Mouse (Mus musculus) MEL (cell line): ENCODE measurements around the gene Cmklr1. TPM values are rescaled to one million over a fixed set of nuclear protein-coding genes. Genes with fewer than 3 reads are reported as not detected.

Experiments used
- DNase-seq: peaks from one replicate; pipeline ENCODE4 v3.0.0; 2011; ENCODE audit warnings: low read depth, low spot score
- H3K27ac ChIP-seq: 2 replicates; pipeline ENCODE4 v1.5.1; 2012; ENCODE audit warnings: low read depth, mild to moderate bottlenecking, control low read depth, low read length, moderate library complexity; ENCODE audit not compliant: control insufficient read depth
- H3K27me3 ChIP-seq, 2 experiments: fragments of 150-350 bp in 1 of 2; sonication (generic) in 1 of 2; 2 replicates each; pipeline ENCODE4 v1.6.1; 2012; ENCODE audit warnings: low read length in 2 of 2, mild to moderate bottlenecking in 2 of 2, improper control_type of control experiment in 1 of 2, moderate library complexity in 1 of 2; ENCODE audit not compliant: insufficient read depth in 2 of 2, control insufficient read depth in 1 of 2
- H3K36me3 ChIP-seq, 2 experiments: 2 replicates each; pipeline ENCODE4 v1.6.1; 2012 to 2014; ENCODE audit warnings: low read length in 2 of 2, improper control_type of control experiment in 1 of 2, inconsistent platforms in 1 of 2, mild to moderate bottlenecking in 1 of 2; ENCODE audit not compliant: insufficient read depth in 2 of 2, control insufficient read depth in 1 of 2
- H3K4me1 ChIP-seq, 2 experiments: fragments of 150-350 bp in 1 of 2; sonication (generic) in 1 of 2; 2 replicates each; pipeline ENCODE4 v1.6.1; 2012; ENCODE audit warnings: low read length in 2 of 2, improper control_type of control experiment in 1 of 2, mild to moderate bottlenecking in 1 of 2; ENCODE audit not compliant: insufficient read depth in 2 of 2, control insufficient read depth in 1 of 2
- H3K4me3 ChIP-seq, 2 experiments: fragments of 150-350 bp in 1 of 2; sonication (generic) in 1 of 2; 2 replicates each; pipeline ENCODE4 v1.5.1; 2012; ENCODE audit warnings: low read depth in 2 of 2, low read length in 2 of 2, mild to moderate bottlenecking in 2 of 2, moderate library complexity in 2 of 2, control low read depth in 1 of 2, improper control_type of control experiment in 1 of 2; ENCODE audit not compliant: control insufficient read depth in 1 of 2, insufficient read depth in 1 of 2
- H3K79me2 ChIP-seq: 2 replicates; pipeline ENCODE4 v1.6.1; 2012; ENCODE audit warnings: mild to moderate bottlenecking, low read length, moderate library complexity; ENCODE audit not compliant: control insufficient read depth, poor library complexity, insufficient read depth
- H3K9ac ChIP-seq: 2 replicates; pipeline ENCODE4 v1.6.1; 2012; ENCODE audit warnings: low read depth, mild to moderate bottlenecking, control low read depth, low read length, moderate library complexity; ENCODE audit not compliant: control insufficient read depth, poor library complexity, severe bottlenecking
- H3K9me3 ChIP-seq: fragments of 150-350 bp; sonication (generic); replicated peaks from 2 replicates; pipeline ENCODE4 v1.6.1; 2012; ENCODE audit warnings: mild to moderate bottlenecking, low read length, improper control_type of control experiment, moderate library complexity; ENCODE audit not compliant: insufficient read depth
- BHLHE40 ChIP-seq: IDR thresholded peaks from 2 replicates; pipeline ENCODE4 v1.6.1; 2012; ENCODE audit warnings: low read depth, mild to moderate bottlenecking, inconsistent platforms, low read length, improper control_type of control experiment, borderline replicate concordance
- CHD1 ChIP-seq: IDR thresholded peaks from 2 replicates; pipeline ENCODE4 v1.6.1; 2012; ENCODE audit warnings: low read depth, mild to moderate bottlenecking, inconsistent platforms, low read length, improper control_type of control experiment
- CTCF ChIP-seq, 3 experiments: IDR thresholded peaks in 2 of 3; conservative IDR thresholded peaks in 1 of 3; 2 replicates each; pipeline ENCODE4 v1.5.1; 2011 to 2012; ENCODE audit warnings: low read length in 3 of 3, low read depth in 2 of 3, mild to moderate bottlenecking in 2 of 3, improper control_type of control experiment in 1 of 3, inconsistent platforms in 1 of 3, mixed read lengths in 1 of 3, moderate library complexity in 1 of 3; ENCODE audit not compliant: control insufficient read depth in 1 of 3, insufficient read depth in 1 of 3, poor library complexity in 1 of 3, severe bottlenecking in 1 of 3
- ELF1 ChIP-seq: IDR thresholded peaks from 2 replicates; pipeline ENCODE4 v1.6.1; 2014; ENCODE audit warnings: low read depth, mild to moderate bottlenecking, inconsistent platforms, low read length, improper control_type of control experiment, moderate library complexity
- EP300 ChIP-seq, 2 experiments: IDR thresholded peaks; 2 replicates each; pipeline ENCODE4 v1.6.1; 2011; ENCODE audit warnings: improper control_type of control experiment in 2 of 2, low read length in 2 of 2, low read depth in 1 of 2, mild to moderate bottlenecking in 1 of 2
- ETS1 ChIP-seq: IDR thresholded peaks from 2 replicates; pipeline ENCODE4 v1.6.1; 2012; ENCODE audit warnings: low read depth, mild to moderate bottlenecking, inconsistent platforms, low read length, improper control_type of control experiment, moderate library complexity
- GABPA ChIP-seq: IDR thresholded peaks from 2 replicates; pipeline ENCODE4 v1.6.1; 2012; ENCODE audit warnings: low read depth, mild to moderate bottlenecking, inconsistent platforms, low read length, improper control_type of control experiment, moderate library complexity
- HCFC1 ChIP-seq: IDR thresholded peaks from 2 replicates; pipeline ENCODE4 v1.6.1; 2012; ENCODE audit warnings: low read depth, mild to moderate bottlenecking, inconsistent platforms, low read length, improper control_type of control experiment, moderate library complexity
- MAFK ChIP-seq: IDR thresholded peaks from 2 replicates; pipeline ENCODE4 v1.6.1; 2011; ENCODE audit warnings: low read depth, mild to moderate bottlenecking, low read length, improper control_type of control experiment, borderline replicate concordance
- MAX ChIP-seq: IDR thresholded peaks from 2 replicates; pipeline ENCODE4 v1.6.1; 2011; ENCODE audit warnings: low read length, improper control_type of control experiment
- MAZ ChIP-seq: IDR thresholded peaks from 2 replicates; pipeline ENCODE4 v1.6.1; 2012; ENCODE audit warnings: low read depth, mild to moderate bottlenecking, inconsistent platforms, low read length, improper control_type of control experiment
- MXI1 ChIP-seq: IDR thresholded peaks from 2 replicates; pipeline ENCODE4 v1.6.1; 2011; ENCODE audit warnings: mild to moderate bottlenecking, low read depth, low read length, improper control_type of control experiment
- MYB ChIP-seq: IDR thresholded peaks from 2 replicates; pipeline ENCODE4 v1.6.1; 2011; ENCODE audit warnings: mild to moderate bottlenecking, low read depth, low read length, improper control_type of control experiment
- MYC ChIP-seq: IDR thresholded peaks from 2 replicates; pipeline ENCODE4 v1.6.1; 2011; ENCODE audit warnings: low read depth, mild to moderate bottlenecking, low read length, improper control_type of control experiment, moderate library complexity
- NELFE ChIP-seq: IDR thresholded peaks from 2 replicates; pipeline ENCODE4 v1.6.1; 2011; ENCODE audit warnings: low read depth, low read length, improper control_type of control experiment
- NRF1 ChIP-seq: IDR thresholded peaks from 2 replicates; pipeline ENCODE4 v1.6.1; 2014; ENCODE audit warnings: low read depth, mild to moderate bottlenecking, inconsistent platforms, low read length, improper control_type of control experiment, moderate library complexity; ENCODE audit not compliant: poor library complexity, insufficient read depth, severe bottlenecking
- POLR2A ChIP-seq, 2 experiments: IDR thresholded peaks; 2 replicates each; pipeline ENCODE4 v1.6.1; 2011 to 2012; ENCODE audit warnings: low read length in 2 of 2, mild to moderate bottlenecking in 2 of 2, control low read depth in 1 of 2, improper control_type of control experiment in 1 of 2, low read depth in 1 of 2, moderate library complexity in 1 of 2; ENCODE audit not compliant: control insufficient read depth in 1 of 2, insufficient read depth in 1 of 2, poor library complexity in 1 of 2
- POLR2AphosphoS2 ChIP-seq: IDR thresholded peaks from 2 replicates; pipeline ENCODE4 v1.6.1; 2011; ENCODE audit warnings: low read length, improper control_type of control experiment
- RAD21 ChIP-seq: IDR thresholded peaks from 2 replicates; pipeline ENCODE4 v1.6.1; 2011; ENCODE audit warnings: mild to moderate bottlenecking, low read depth, low read length, improper control_type of control experiment
- RCOR1 ChIP-seq: IDR thresholded peaks from 2 replicates; pipeline ENCODE4 v1.6.1; 2012; ENCODE audit warnings: low read depth, mild to moderate bottlenecking, inconsistent platforms, low read length, improper control_type of control experiment
- SIN3A ChIP-seq: IDR thresholded peaks from 2 replicates; pipeline ENCODE4 v1.6.1; 2012; ENCODE audit warnings: low read length, improper control_type of control experiment, inconsistent platforms
- SMC3 ChIP-seq: IDR thresholded peaks from 2 replicates; pipeline ENCODE4 v1.6.1; 2011; ENCODE audit warnings: low read depth, low read length, improper control_type of control experiment
- TAL1 ChIP-seq: IDR thresholded peaks from 2 replicates; pipeline ENCODE4 v1.6.1; 2012; ENCODE audit warnings: mild to moderate bottlenecking, inconsistent platforms, low read length, moderate library complexity, mixed read lengths
- TBP ChIP-seq: IDR thresholded peaks from 2 replicates; pipeline ENCODE4 v1.8.0; 2011; ENCODE audit warnings: low read depth, low read length, improper control_type of control experiment
- TCF12 ChIP-seq: IDR thresholded peaks from 2 replicates; pipeline ENCODE4 v1.6.1; 2014; ENCODE audit warnings: low read depth, mild to moderate bottlenecking, inconsistent platforms, low read length, improper control_type of control experiment, moderate library complexity
- UBTF ChIP-seq: IDR thresholded peaks from 2 replicates; pipeline ENCODE4 v1.6.1; 2012; ENCODE audit warnings: low read depth, mild to moderate bottlenecking, inconsistent platforms, low read length, improper control_type of control experiment, moderate library complexity, borderline replicate concordance; ENCODE audit not compliant: insufficient read depth
- USF1 ChIP-seq: IDR thresholded peaks from 2 replicates; pipeline ENCODE4 v1.6.1; 2014; ENCODE audit warnings: low read depth, mild to moderate bottlenecking, inconsistent platforms, low read length, improper control_type of control experiment, moderate library complexity
- ZC3H11A ChIP-seq: IDR thresholded peaks from 2 replicates; pipeline ENCODE4 v1.6.1; 2012; ENCODE audit warnings: low read depth, mild to moderate bottlenecking, inconsistent platforms, low read length, improper control_type of control experiment
- ZKSCAN1 ChIP-seq: IDR thresholded peaks from 2 replicates; pipeline ENCODE4 v1.6.1; 2012; ENCODE audit warnings: low read depth, mild to moderate bottlenecking, inconsistent platforms, low read length, improper control_type of control experiment, moderate library complexity
- ZNF384 ChIP-seq: IDR thresholded peaks from 2 replicates; pipeline ENCODE4 v1.6.1; 2012; ENCODE audit warnings: low read depth, mild to moderate bottlenecking, inconsistent platforms, low read length, improper control_type of control experiment
- polyA plus RNA-seq, 2 experiments: library from polyadenylated mRNA; stranded (reverse) in 1 of 2; unstranded in 1 of 2; fragments of >175 nt in 1 of 2; fragments of >200 nt in 1 of 2; gene quantifications; 2 replicates each; pipeline versions ENCODE4 v1.2.1 to v1.2.4; 2012; ENCODE audit warnings: low replicate concordance in 2 of 2, low read depth in 1 of 2; ENCODE audit not compliant: insufficient read length in 2 of 2, insufficient read depth in 1 of 2, missing spikeins in 1 of 2
- total RNA-seq: library from RNA; depleted of rRNA; stranded (reverse); fragments of 300-350 nt; gene quantifications from 2 replicates; pipeline ENCODE4 v1.2.3, GENCODE M21; 2012

The Cmklr1 gene
- total and polyA plus RNA-seq, 3 experiments: not detected

DNA sequence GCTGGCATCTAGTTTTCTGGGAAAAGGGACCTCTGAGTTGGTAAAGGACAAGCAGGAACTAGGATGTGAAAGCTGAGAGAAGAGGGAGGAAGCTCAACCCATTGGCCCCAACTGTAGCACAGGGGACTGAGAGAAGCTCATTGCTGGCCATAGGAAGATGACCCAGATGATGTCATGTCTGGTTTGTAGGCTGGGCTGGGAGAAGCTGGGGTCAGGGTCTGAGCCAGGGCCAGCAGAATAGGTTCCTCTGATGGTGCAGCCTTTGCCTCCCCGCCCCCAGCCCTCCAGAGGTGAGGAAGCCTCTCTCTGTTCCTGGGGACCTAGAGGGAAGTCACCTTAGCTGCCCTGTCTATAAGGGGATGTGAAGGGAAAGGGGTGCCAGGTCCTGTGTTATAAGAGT lies 31.1 kb downstream of the Cmklr1 start:
- no peaks in the 10 kb centered on the region for H3K79me2 ChIP-seq
- no peak for DNase-seq

DNA sequence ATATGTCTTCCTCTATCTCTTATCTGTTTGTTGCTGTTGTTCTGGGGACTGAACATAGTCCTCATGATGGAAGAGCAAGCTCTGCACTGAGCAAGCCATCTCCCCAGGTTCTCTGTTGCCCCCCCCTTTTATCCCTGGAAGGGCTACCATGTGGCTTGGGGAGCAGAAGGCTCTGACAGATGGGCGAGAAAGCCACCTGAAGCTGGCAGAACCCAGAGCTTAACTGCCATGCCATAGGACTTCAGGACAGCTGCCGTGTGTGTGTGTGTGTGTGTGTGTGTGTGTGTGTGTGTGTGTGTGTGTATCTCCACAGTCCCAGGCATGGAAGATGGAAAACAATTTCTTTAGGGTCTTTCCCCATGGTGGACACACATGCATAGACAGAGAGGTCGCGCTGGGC lies 31.5 kb downstream of the Cmklr1 start:
- no peaks in the 10 kb centered on the region for H3K9me3 ChIP-seq
- TF ChIP-seq ZNF384 (no peak), SMC3 (no peak), MYB (no peak), MYC (no peak), BHLHE40 (no peak), CHD1 (no peak), MAX (no peak), ETS1 (no peak), MAFK (no peak), CTCF (IDR thresholded peaks at IDR 0.05 in 2 of 3, conservative IDR thresholded peaks at IDR 0.05 in 1 of 3; ENCODE audit: control insufficient read depth in 1 of 3, insufficient read depth in 1 of 3, low read depth in 2 of 3, low read length in 3 of 3, poor library complexity in 1 of 3, severe bottlenecking in 1 of 3) (no peak), ZC3H11A (no peak), ELF1 (no peak), UBTF (no peak), RCOR1 (no peak), SIN3A (no peak), MAZ (no peak), HCFC1 (no peak), GABPA (no peak)
- H3K4me3 ChIP-seq: no peak overlapping the region
- H3K79me2 ChIP-seq: no peaks in the 10 kb centered on the region
- no peak for DNase-seq
- no peak overlapping the region for H3K27ac ChIP-seq
- no peaks in the 10 kb centered on the region for H3K4me1 ChIP-seq
- no peak overlapping the region for H3K9ac ChIP-seq
- H3K27me3 ChIP-seq: no peaks in the 10 kb centered on the region
- no peaks in the 10 kb centered on the region for H3K36me3 ChIP-seq

More for the DNA sequence above, 31.1 kb downstream of the Cmklr1 start:
- TF ChIP-seq ZC3H11A (no peak), TAL1 (no peak), MAFK (no peak), ELF1 (no peak), EP300 (IDR thresholded peaks at IDR 0.05; ENCODE audit: low read depth in 1 of 2, low read length in 2 of 2) (no peak), MYB (no peak), USF1 (no peak), TCF12 (no peak), NRF1 (no peak), ZKSCAN1 (no peak), RAD21 (no peak), TBP (no peak), HCFC1 (no peak), MXI1 (no peak), SMC3 (no peak), ZNF384 (no peak), POLR2AphosphoS2 (no peak), NELFE (no peak), CHD1 (no peak), POLR2A (IDR thresholded peaks at IDR 0.05; ENCODE audit: control insufficient read depth in 1 of 2, insufficient read depth in 1 of 2, low read depth in 1 of 2, low read length in 2 of 2, poor library complexity in 1 of 2) (no peak)
- Histone ChIP-seq H3K36me3 (no peaks in the 10 kb centered on the region), H3K9me3 (no peaks in the 10 kb centered on the region), H3K4me1 (no peaks in the 10 kb centered on the region), H3K27ac (no peak overlapping the region), H3K27me3 (no peaks in the 10 kb centered on the region), H3K9ac (no peak overlapping the region), H3K4me3 (no peak overlapping the region)
